Mouse (Mus musculus) adrenal gland, postnatal 10 days (tissue): ENCODE measurements around the gene Prdm10. TPM values are rescaled to one million over a fixed set of nuclear protein-coding genes. Genes with fewer than 3 reads are reported as not detected.
A peak's percentile ranks its signal among the peaks of the same experiment; 100 is the strongest.

Source experiments
- DNase-seq: peaks from one replicate; pipeline ENCODE4 v3.0.0; 2021; ENCODE audit warnings: mixed read lengths
- long read RNA-seq, 2 experiments: library from polyadenylated mRNA; stranded (forward); transcript quantifications; one replicate each; pipeline ENCODE4 v2.0.0; 2021
- total RNA-seq, 2 experiments: library from RNA; stranded (reverse); gene quantifications; 2 replicates each; pipeline ENCODE4 v1.2.3; 2021

Gene Prdm10
- total RNA-seq = 1 to 10 TPM; 5.9 to 7.8 TPM
- long read RNA-seq, experiment 1, partial matches to known transcripts = 0 of 6 reads
- long read RNA-seq, experiment 1, other reads (novel, unspliced or antisense) = 6 of 6 reads
- long read RNA-seq, experiment 2, partial matches to known transcripts = 0 of 1 reads
- long read RNA-seq, experiment 2, other reads (novel, unspliced or antisense) = 1 of 1 reads

DNA sequence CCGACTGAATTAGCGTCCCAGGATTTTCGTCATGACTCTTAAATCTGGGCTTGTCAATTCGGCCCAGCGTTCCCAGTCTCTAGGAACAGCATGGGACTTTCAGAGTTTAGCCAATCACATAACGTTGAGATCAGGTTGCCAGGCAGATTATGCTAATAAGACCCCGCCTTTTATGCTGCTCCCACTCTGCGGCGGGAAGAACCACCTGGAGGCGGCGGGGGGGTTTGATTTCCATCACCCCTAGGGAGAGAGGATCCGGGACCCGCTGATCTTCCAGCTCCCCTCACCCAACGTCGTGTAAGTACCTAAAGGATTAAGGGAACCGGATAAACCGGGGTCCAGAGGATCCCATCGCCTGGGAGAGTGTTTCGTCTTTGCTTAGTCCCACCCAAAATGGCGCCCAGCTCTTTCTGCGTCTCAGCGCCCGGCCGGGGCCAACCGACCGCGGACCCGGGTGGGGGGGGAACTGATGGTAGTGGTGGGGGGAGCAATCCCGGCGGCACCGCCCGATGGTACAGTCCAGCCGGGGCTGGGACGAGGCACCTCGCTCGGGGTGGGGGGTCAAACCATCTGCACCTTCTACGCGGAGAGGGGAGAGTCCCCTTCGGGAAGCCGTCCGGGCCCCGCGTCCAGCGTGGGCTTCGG lies at the start of gene Prdm10:
Prdm10 (plus strand) TSS at position 173 of the 645 bp plus-strand sequence.
- peak; percentile 96 for DNase-seq

DNA sequence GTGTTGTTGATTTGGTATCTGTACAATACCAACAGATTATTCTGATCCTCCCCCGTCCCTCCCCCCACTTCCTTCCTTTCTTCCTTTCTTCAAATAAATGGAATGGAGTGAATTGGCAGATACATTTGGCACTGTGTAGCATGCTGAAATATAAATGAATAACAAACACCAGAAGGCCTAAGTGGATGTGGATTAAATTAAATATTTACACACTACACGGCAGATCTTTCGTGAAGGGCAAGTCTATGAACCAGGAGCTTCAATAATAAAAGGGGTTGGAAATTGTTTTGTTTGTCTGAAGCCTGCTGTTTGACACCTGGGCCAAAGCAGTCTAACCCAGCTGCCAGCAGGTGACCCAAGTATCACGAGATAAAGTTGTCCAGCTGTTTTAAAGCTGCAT lies 45.3 kb upstream of the Prdm10 start:
- DNase-seq = no peak

DNA sequence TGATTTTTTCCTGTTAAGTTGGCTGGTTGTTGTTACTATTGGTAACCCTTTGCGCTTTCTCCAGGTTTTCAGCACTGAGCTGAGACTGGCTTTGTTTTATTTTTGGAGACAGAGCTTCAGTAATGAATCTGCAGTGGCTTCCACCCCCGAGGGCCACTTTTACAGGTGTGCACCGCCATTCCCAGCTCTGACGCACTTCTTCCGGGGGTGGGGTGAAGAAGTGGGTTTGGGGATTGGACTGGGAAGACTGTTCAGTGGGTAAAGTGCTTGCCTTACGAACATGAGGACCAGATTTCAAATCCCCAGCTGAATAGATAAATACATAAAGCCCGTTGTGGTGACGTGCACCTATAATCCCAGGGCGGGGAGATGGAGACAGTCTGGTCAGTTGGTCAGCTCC lies 44.8 kb upstream of the Prdm10 start:
- no peak for DNase-seq

GRCm38 (mm10) chr9:31236079-31236478 lies 44.3 kb upstream of the Prdm10 start:
- DNase-seq = no peak

DNA sequence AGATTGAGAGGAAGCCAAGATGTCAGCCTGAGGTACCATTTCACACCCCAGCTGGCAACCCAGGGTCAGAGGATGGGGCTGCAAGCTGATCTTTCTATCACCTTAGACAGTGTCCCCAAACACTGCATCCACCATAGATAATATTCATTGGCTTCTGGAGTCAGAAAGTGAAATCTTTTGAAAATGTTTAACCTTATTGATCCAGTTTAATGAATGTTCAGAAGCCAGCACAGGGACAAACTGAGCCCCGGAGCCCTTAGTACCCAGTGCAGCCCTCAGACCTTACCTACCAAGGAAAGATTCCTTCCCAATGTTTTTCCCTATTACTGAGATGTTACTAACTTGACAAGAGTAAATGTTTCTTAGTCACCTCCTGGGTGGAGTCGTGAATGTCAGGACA lies 41.8 kb upstream of the Prdm10 start:
- no peak for DNase-seq

DNA sequence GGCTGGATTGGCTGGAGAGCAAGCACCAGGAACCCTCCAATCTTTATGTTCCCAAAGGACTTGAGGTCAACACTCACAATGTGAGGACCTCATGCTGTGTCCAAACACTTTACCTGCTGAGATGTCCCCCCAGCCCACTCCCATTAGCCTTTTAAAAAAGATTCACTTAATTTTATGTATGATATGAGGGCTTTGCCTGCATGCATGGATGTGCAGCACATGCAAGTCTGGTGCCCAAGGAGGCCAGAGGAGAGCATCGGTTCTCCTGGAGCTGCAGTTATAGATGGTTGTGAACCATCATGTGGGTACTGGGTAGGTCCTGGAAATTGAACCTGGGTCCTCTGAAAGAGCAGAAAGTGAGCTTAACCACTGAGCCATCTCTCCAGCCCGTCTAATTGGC lies 40.8 kb upstream of the Prdm10 start:
- DNase-seq = no peak

- no peak for DNase-seq
These were observed 39.7 kb upstream of the Prdm10 start for GRCm38 (mm10) chr9:31240522-31241207.

DNA sequence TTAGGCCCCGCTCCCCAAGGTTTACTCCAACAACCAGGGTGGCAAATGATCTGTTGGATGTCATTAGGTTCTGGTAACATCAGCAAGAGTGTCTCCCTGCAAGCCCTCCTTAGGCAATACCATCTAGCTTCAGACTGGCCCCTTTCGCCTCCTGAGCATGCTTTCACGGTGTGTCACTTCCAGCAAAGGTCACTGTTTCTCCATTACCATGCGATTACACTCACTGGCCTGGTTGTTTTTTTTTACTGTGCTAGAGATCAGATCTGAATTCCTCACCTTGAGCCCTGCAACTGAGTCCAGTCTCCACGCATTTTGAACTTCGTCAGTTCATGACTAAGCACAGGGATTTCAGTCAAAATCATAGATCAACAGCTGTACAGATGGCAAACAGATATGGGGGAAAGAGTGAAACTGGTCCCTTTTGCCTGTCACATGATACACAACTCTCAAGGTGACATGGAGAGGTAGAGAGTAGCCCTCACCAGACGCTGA lies 39.1 kb upstream of the Prdm10 start:
- DNase-seq = peak; percentile 31

GRCm38 (mm10) chr9:31243306-31243938 lies 36.9 kb upstream of the Prdm10 start:
- DNase-seq = peak; percentile 41

DNA sequence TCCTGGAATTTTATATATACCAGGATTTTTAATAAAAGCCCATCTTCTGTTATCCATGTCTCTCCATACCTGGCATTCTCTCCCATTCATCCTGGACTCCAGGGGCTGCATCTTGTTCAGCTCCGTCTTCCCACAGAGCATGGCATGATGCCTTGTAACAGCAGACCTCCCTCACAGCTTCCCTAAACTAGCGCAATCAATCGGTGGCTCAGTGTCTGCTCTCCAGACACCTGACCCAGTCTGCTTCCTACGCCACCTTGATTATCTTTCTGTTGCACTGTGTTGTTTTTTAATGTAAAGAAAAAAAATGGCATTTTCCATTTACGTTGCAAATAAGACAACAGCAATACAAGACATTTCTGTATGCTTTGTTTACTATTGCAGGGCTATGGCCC lies 36.4 kb upstream of the Prdm10 start:
- DNase-seq = no peak

- no peak for DNase-seq
These were observed 35.3 kb upstream of the Prdm10 start for GRCm38 (mm10) chr9:31245006-31245405.

DNA sequence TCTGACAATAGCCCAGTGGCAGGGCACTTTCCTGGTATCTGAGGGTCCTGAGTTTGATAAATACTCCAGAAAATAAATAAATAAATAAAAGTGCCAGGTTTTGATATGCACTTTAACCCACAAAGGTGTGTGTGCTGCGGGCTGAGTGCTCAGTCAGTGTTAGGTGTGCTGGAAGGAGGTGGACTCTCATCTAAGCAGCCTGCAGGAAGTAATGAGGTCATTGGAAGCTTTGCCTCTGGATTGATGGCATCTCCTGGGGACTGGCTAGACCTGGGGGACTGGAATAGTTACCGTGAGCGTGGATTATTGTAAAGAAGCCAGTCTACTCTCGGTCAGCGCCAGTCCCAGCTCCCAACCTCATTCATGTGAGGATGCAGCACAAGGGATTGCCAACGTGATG lies 33.9 kb upstream of the Prdm10 start:
- DNase-seq = no peak

- no peak for DNase-seq
These were observed 32.7 kb upstream of the Prdm10 start for GRCm38 (mm10) chr9:31247447-31248220.

- peak; percentile 71 for DNase-seq
These were observed 28.0 kb upstream of the Prdm10 start for GRCm38 (mm10) chr9:31252182-31252799.

GRCm38 (mm10) chr9:31253311-31253734 lies 27.0 kb upstream of the Prdm10 start:
- peak; percentile 46 for DNase-seq

GRCm38 (mm10) chr9:31253866-31254696 lies 26.3 kb upstream of the Prdm10 start:
- peak; percentile 26 for DNase-seq

DNA sequence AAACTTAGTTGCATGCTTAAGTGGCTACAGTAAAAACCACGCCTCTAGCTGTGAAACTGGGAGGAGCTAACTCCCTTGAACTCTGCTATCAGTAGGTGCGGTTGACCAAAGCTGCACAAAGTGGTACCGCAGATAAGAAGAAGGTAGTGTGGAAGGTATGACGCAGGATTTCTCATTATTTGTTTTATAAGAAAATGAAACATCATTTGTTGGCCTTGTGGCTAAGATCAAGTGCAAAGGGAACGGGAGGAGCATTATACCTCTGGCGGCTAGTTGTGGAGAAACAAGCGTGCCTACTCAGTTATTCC lies 25.7 kb upstream of the Prdm10 start:
- no peak for DNase-seq

DNA sequence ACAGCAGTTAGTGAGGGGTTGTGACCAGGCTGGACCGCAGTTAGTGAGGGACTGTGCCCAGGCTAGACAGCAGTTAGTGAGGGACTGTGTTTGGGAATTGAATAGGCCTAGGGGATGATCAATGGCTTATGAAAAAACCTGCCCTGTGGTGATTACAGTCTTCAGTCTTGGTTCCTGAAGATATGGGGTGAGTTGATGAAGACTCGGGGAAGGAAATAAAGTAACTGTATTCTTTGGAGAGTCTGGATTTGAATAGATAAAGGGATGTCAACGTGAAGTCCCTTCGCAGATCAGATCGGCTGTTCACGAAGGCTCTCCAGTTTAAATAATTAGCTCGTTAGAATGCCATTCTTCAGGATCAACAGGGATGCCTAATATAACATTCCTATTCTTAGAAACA lies 24.4 kb upstream of the Prdm10 start:
- no peak for DNase-seq

DNA sequence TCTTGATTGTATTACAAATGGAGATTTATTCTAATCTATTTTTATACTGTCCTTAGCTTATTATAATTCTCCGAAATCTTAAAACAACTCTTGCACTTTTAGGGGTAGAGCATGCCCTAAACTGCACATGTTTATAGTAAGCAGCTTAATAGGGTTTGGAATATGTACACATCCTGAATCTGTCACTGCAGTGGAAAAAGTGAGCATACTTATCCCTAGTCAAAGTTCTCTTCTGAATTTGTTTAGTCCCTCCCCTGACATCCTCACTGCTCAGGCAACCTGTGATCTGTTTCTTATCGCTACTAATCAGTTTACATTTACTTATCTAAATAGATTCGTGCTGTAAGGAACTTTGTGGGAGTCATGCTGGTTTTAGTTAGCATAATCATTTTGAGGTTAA lies 22.1 kb upstream of the Prdm10 start:
- no peak for DNase-seq

DNA sequence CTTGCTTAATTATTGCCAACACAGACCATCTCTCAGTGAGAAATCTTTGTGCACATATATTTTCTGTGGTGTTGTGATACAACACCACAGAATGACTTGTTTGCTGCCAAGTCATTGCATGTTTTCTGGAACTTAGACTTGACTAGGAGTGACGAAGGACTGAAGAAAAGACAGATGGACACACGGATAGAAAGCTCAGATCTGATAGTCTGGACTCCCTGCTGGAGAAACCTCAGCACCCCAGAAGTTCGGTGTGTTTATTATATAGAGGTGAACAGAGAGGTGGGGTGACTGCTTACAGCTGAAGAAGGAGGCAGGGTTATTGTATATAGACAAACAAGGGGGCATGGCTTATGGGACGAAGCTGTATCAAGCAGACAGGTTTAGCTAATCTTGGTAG lies 20.1 kb upstream of the Prdm10 start:
- no peak for DNase-seq
